Mouse (Mus musculus) midbrain, embryonic 14.5 days (tissue): Measurements from ENCODE around the gene Gm11992. TPM values are rescaled to one million over a fixed set of nuclear protein-coding genes. Genes with fewer than 3 reads are reported as not detected.

Source experiments
- ATAC-seq: fragments of 200-750 bp; cut with Nextera tagmentation; 2 replicates; pipeline ENCODE4 v1.8.0; 2017; ENCODE audit warnings: moderate number of reproducible peaks, moderate library complexity; ENCODE audit not compliant: low FRiP score, low TSS enrichment
- DNase-seq: peaks from one replicate; pipeline ENCODE4 v3.0.0-alpha.2; 2015
- H3K27ac ChIP-seq: fragments of 300-500 bp; sonication (generic); replicated peaks from 2 replicates; pipeline ENCODE4 v1.5.1; 2014; ENCODE audit warnings: mild to moderate bottlenecking, low read depth, low read length, moderate library complexity
- H3K27me3 ChIP-seq: fragments of 300-500 bp; sonication (generic); 2 replicates; pipeline ENCODE4 v1.6.1; 2014; ENCODE audit warnings: low read length, control low read depth, mixed read lengths; ENCODE audit not compliant: control insufficient read depth, insufficient read depth
- H3K36me3 ChIP-seq: fragments of 300-500 bp; sonication (generic); 2 replicates; pipeline ENCODE4 v1.6.1; 2014; ENCODE audit warnings: low read length, control low read depth; ENCODE audit not compliant: control insufficient read depth, insufficient read depth
- H3K4me1 ChIP-seq: fragments of 300-500 bp; sonication (generic); 2 replicates; pipeline ENCODE4 v1.6.1; 2014; ENCODE audit warnings: mild to moderate bottlenecking, antibody characterized with exemption, low read length, control low read depth; ENCODE audit not compliant: control insufficient read depth, insufficient read depth
- H3K4me2 ChIP-seq: fragments of 300-500 bp; sonication (generic); 2 replicates; pipeline ENCODE4 v1.6.1; 2014; ENCODE audit warnings: mild to moderate bottlenecking, low read length, moderate library complexity
- H3K4me3 ChIP-seq: fragments of 300-500 bp; sonication (generic); replicated peaks from 2 replicates; pipeline ENCODE4 v1.5.1; 2014; ENCODE audit warnings: low read depth, low read length
- H3K9ac ChIP-seq: fragments of 300-500 bp; sonication (generic); replicated peaks from 2 replicates; pipeline ENCODE4 v1.6.1; 2014; ENCODE audit warnings: mild to moderate bottlenecking, low read length, moderate library complexity
- H3K9me3 ChIP-seq: fragments of 300-500 bp; sonication (generic); 2 replicates; pipeline ENCODE4 v1.6.1; 2016; ENCODE audit warnings: low read length, control low read depth, mixed read lengths; ENCODE audit not compliant: control insufficient read depth
- WGBS: fragments of 180-500 bp; shearing (Covaris S2); extraction: QIAGEN DNeasy Blood & Tissue Kit; methylation state at CpG from one replicate; pipeline ENCODE4 v1.1.7; 2014; 5-methylcytosine and 5-hydroxymethylcytosine counted together
- polyA plus RNA-seq: library from polyadenylated mRNA; unstranded; fragments of >200 nt; fragmentation: Nextera tagmentation; extraction: Ambion mirVana; gene quantifications from 2 replicates; pipeline ENCODE4 v1.2.1, GENCODE M21; 2014

The Gm11992 gene
- polyA plus RNA-seq, 1 experiment from 2014 or later: 1.2 TPM

- no peak overlapping the region for H3K4me2 ChIP-seq
- ATAC-seq: no peak
- H3K27ac ChIP-seq: no peak overlapping the region
- H3K27me3 ChIP-seq: no peaks in the 10 kb centered on the region
- no peaks in the 10 kb centered on the region for H3K4me1 ChIP-seq
- no peak overlapping the region for H3K9ac ChIP-seq
- WGBS: 80% methylated on average over 7 of the region's 7 CpGs
- no peak overlapping the region for H3K4me3 ChIP-seq
- H3K9me3 ChIP-seq: no peaks in the 10 kb centered on the region
- no peaks in the 10 kb centered on the region for H3K36me3 ChIP-seq
- no peak for DNase-seq
Observed at GRCm38 (mm10) chr11:9024782-9025181, 23.6 kb upstream of the Gm11992 start.

- DNase-seq: no peak
- ATAC-seq: no peak
- Histone ChIP-seq H3K4me2 (no peak overlapping the region), H3K27me3 (no peaks in the 10 kb centered on the region), H3K36me3 (no peaks in the 10 kb centered on the region), H3K4me3 (no peak overlapping the region), H3K27ac (no peak overlapping the region), H3K9ac (no peak overlapping the region), H3K4me1 (no peaks in the 10 kb centered on the region), H3K9me3 (no peaks in the 10 kb centered on the region)
- WGBS: 79% methylated on average over 3 of the region's 3 CpGs
Observed at GRCm38 (mm10) chr11:9025211-9025610, 23.2 kb upstream of the Gm11992 start.

GRCm38 (mm10) chr11:9031530-9031929, 16.9 kb upstream of the Gm11992 start:
- no peaks in the 10 kb centered on the region for H3K4me1 ChIP-seq
- no peak overlapping the region for H3K9ac ChIP-seq
- H3K9me3 ChIP-seq: no peaks in the 10 kb centered on the region
- DNase-seq (no peak), ATAC-seq (no peak)
- H3K27ac ChIP-seq: no peak overlapping the region
- H3K36me3 ChIP-seq: no peaks in the 10 kb centered on the region
- H3K4me2 ChIP-seq: no peak overlapping the region
- H3K27me3 ChIP-seq: no peaks in the 10 kb centered on the region
- WGBS: 85% methylated on average over 2 of the region's 2 CpGs
- no peak overlapping the region for H3K4me3 ChIP-seq

GRCm38 (mm10) chr11:9046546-9046945, 1.8 kb upstream of the Gm11992 start:
- Histone ChIP-seq H3K27me3 (peaks cover 8% of the 10 kb centered on the region; the same call in 1 of the 2 replicates), H3K9me3 (no peaks in the 10 kb centered on the region), H3K9ac (no peak overlapping the region), H3K36me3 (no peaks in the 10 kb centered on the region), H3K4me3 (no peak overlapping the region), H3K4me2 (no peak overlapping the region), H3K4me1 (peaks cover 9% of the 10 kb centered on the region; the same call in 1 of the 2 replicates), H3K27ac (no peak overlapping the region)
- 93% methylated on average over 2 of the region's 2 CpGs for WGBS
- ATAC-seq: no peak
- no peak for DNase-seq

- WGBS: 83% methylated on average over 5 of the region's 5 CpGs
- H3K9ac ChIP-seq: no peak overlapping the region
- DNase-seq: no peak
- H3K9me3 ChIP-seq: no peaks in the 10 kb centered on the region
- no peak overlapping the region for H3K4me2 ChIP-seq
- no peak overlapping the region for H3K4me3 ChIP-seq
- H3K36me3 ChIP-seq: no peaks in the 10 kb centered on the region
- ATAC-seq: no peak
- H3K4me1 ChIP-seq: peaks cover 9% of the 10 kb centered on the region; the same call in 1 of the 2 replicates
- H3K27ac ChIP-seq: no peak overlapping the region
- peaks cover 8% of the 10 kb centered on the region; the same call in 1 of the 2 replicates for H3K27me3 ChIP-seq
Observed at GRCm38 (mm10) chr11:9047044-9047443, 1.4 kb upstream of the Gm11992 start.

- Histone ChIP-seq H3K9ac (peak within 1 kb of the TSS; percentile 35), H3K27me3 (peaks cover 8% of the 10 kb centered on the region; the same call in 1 of the 2 replicates), H3K36me3 (no peaks in the 10 kb centered on the region), H3K4me1 (peaks cover 9% of the 10 kb centered on the region; the same call in 1 of the 2 replicates), H3K9me3 (no peaks in the 10 kb centered on the region), H3K4me3 (peak within 1 kb of the TSS; percentile 54), H3K27ac (no peak within 1 kb of the TSS), H3K4me2 (peak within 1 kb of the TSS; percentile 99)
- no peak; the same call in none of the 2 replicates for ATAC-seq
- no peak for DNase-seq
- WGBS: under 1% methylated on average over 18 of the region's 18 CpGs
Observed at GRCm38 (mm10) chr11:9048703-9049060, 288 bp downstream of the Gm11992 start, which contains the start of gene Sun3. Sun3 (minus strand) TSS chr11:9048991.

- H3K4me3 ChIP-seq: no peak overlapping the region
- H3K27ac ChIP-seq: no peak overlapping the region
- ATAC-seq (no peak), DNase-seq (no peak)
- no peak overlapping the region for H3K9ac ChIP-seq
- WGBS: 84% methylated on average over 4 of the region's 4 CpGs
- H3K27me3 ChIP-seq: peaks cover 8% of the 10 kb centered on the region; the same call in 1 of the 2 replicates
- no peak overlapping the region for H3K4me2 ChIP-seq
- H3K9me3 ChIP-seq: no peaks in the 10 kb centered on the region
- no peaks in the 10 kb centered on the region for H3K36me3 ChIP-seq
- H3K4me1 ChIP-seq: peaks cover 9% of the 10 kb centered on the region; the same call in 1 of the 2 replicates
Observed at GRCm38 (mm10) chr11:9050241-9050640, 1.8 kb downstream of the Gm11992 start.

GRCm38 (mm10) chr11:9051895-9052294, 3.5 kb downstream of the Gm11992 start:
- H3K4me1 ChIP-seq: peaks cover 9% of the 10 kb centered on the region; the same call in 1 of the 2 replicates
- no peaks in the 10 kb centered on the region for H3K36me3 ChIP-seq
- no peaks in the 10 kb centered on the region for H3K9me3 ChIP-seq
- no peak overlapping the region for H3K4me2 ChIP-seq
- H3K27ac ChIP-seq: no peak overlapping the region
- no peak for DNase-seq
- ATAC-seq: no peak
- H3K9ac ChIP-seq: no peak overlapping the region
- no peak overlapping the region for H3K4me3 ChIP-seq
- peaks cover 8% of the 10 kb centered on the region; the same call in 1 of the 2 replicates for H3K27me3 ChIP-seq
- WGBS: 66% methylated on average over 2 of the region's 2 CpGs

GRCm38 (mm10) chr11:9056937-9057336, 8.5 kb downstream of the Gm11992 start:
- Histone ChIP-seq H3K9ac (no peak overlapping the region), H3K27me3 (no peaks in the 10 kb centered on the region), H3K9me3 (no peaks in the 10 kb centered on the region), H3K27ac (no peak overlapping the region), H3K4me2 (no peak overlapping the region), H3K36me3 (no peaks in the 10 kb centered on the region), H3K4me1 (no peaks in the 10 kb centered on the region), H3K4me3 (no peak overlapping the region)
- 87% methylated on average over 2 of the region's 2 CpGs for WGBS
- DNase-seq (no peak), ATAC-seq (no peak)
